Mouse (Mus musculus): Measurements from ENCODE around the gene Pank3. TPM values are rescaled to one million over a fixed set of nuclear protein-coding genes. Genes with fewer than 3 reads are reported as not detected.
"Not testable (repeated sequence)": the region's sequence is repeated elsewhere in the genome, so short reads cannot be mapped to it uniquely, and the experiment has no call there.

Gene Pank3
- polyA plus RNA-seq, 1 experiment from 2014 or later = 28.2 TPM

DNA sequence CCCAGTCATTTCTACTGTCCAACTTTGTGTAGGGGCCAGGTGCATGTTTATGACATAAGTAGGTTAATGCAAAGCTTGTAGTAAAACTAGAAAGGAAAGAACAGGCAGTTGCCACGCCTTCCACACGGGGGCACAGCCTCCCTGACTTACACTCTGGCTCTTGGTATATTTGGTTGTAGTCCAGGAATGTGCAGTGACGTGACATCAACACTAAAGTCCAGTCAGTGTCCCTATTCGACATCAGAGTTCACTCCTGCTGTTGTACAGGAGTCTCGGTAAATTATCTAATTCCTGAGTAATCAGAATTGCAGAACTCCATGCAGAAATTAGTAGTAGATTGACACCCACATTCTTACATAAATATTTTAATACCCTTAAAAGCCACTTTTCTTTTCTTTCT lies 13.8 kb downstream of the Pank3 start:
- H3K4me1 ChIP-seq (replicated peaks) = no peaks in the 10 kb centered on the region
- no peak overlapping the region for H3K4me3 ChIP-seq (replicated peaks)
- no peak overlapping the region for H3K9ac ChIP-seq
- peak; percentile 58; the same call in 1 of the 2 replicates for ATAC-seq
- no peak overlapping the region for H3K4me2 ChIP-seq (replicated peaks)
- 90% methylated on average over 5 of the region's 5 CpGs for WGBS
- H3K36me3 ChIP-seq = peaks cover 48% of the 10 kb centered on the region
- H3K27ac ChIP-seq = no peak overlapping the region
- H3K27me3 ChIP-seq (replicated peaks) = no peaks in the 10 kb centered on the region
- H3K9me3 ChIP-seq = no peaks in the 10 kb centered on the region

DNA sequence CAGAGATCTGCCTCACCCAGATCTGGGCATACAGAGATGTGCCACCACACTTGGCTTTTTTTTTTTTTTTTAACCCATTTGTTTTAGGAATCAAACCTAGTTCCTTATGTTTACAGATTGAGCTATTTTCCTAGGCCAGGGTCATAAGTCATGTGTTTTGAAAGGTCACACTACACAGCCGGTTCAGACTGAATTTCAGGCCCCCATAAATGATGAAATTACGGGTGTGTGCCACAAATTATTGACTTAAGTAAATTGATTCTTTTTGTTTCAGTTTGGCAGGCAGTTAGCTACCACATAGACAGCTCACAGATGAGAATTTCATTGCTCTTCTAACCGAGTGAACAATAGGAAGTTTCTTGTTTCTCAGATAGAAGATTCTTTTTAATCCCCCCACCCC lies 14.7 kb downstream of the Pank3 start:
- no peak for ATAC-seq

DNA sequence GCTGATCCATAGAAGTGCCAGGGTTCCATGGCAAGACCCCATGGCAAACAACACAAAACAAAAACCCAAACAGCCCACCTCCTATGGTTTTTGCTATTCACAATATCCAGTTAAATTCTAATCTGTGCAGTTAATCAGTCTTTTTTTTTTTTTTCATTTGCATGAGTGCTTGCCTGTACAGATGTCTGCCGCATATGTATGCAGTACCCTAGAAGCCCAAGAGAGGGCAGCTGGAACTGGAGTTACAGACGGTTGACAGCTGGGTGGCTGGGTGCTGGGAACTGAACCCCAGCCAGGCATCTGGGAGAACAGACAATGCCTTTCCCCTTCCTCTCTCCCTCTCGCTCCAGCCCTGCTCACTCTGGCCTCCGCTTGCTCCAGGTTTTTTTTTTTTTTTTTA lies 15.3 kb downstream of the Pank3 start:
- H3K9ac ChIP-seq = no peak overlapping the region
- H3K27ac ChIP-seq = no peak overlapping the region
- H3K4me1 ChIP-seq (replicated peaks) = no peaks in the 10 kb centered on the region
- H3K36me3 ChIP-seq = peaks cover 42% of the 10 kb centered on the region
- no peaks in the 10 kb centered on the region for H3K27me3 ChIP-seq (replicated peaks)
- no peak overlapping the region for H3K4me3 ChIP-seq (replicated peaks)
- no peak for ATAC-seq
- 95% methylated on average over 4 of the region's 4 CpGs for WGBS
- no peak overlapping the region for H3K4me2 ChIP-seq (replicated peaks)
- H3K9me3 ChIP-seq = no peaks in the 10 kb centered on the region

More for the DNA sequence above, 14.7 kb downstream of the Pank3 start:
- WGBS = 74% methylated on average over 3 of the region's 3 CpGs
- Histone ChIP-seq H3K27me3 (replicated peaks) (no peaks in the 10 kb centered on the region), H3K9me3 (no peaks in the 10 kb centered on the region), H3K9ac (no peak overlapping the region), H3K4me1 (replicated peaks) (no peaks in the 10 kb centered on the region), H3K4me3 (replicated peaks) (no peak overlapping the region), H3K4me2 (replicated peaks) (no peak overlapping the region), H3K36me3 (peaks cover 47% of the 10 kb centered on the region), H3K27ac (no peak overlapping the region)

DNA sequence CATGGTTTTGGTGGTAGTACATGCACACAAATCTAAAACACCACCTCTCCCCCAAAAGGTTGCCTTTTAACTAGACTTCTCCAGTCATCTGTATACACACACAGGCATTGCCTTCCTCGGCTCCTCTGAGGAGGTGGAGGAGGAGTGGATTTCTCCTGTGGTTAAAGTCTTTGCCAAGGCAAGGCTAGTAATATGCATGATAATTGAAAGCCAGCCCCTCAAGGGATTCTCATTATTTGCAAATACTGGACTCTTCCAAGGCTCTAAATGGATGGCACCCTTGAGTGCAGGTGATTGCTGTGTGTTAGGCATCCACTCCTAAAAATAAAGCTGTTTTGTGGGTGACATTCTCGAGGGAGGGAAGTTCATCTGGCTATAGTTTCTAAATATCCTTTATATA lies 19.2 kb downstream of the Pank3 start:
- peaks cover 24% of the 10 kb centered on the region for H3K36me3 ChIP-seq
- no peaks in the 10 kb centered on the region for H3K27me3 ChIP-seq (replicated peaks)
- no peak overlapping the region for H3K9ac ChIP-seq
- WGBS = 83% methylated on average over 2 of the region's 2 CpGs
- no peaks in the 10 kb centered on the region for H3K9me3 ChIP-seq
- no peak overlapping the region for H3K27ac ChIP-seq
- ATAC-seq = no peak
- no peak overlapping the region for H3K4me2 ChIP-seq (replicated peaks)
- no peak overlapping the region for H3K4me3 ChIP-seq (replicated peaks)
- H3K4me1 ChIP-seq (replicated peaks) = no peaks in the 10 kb centered on the region

DNA sequence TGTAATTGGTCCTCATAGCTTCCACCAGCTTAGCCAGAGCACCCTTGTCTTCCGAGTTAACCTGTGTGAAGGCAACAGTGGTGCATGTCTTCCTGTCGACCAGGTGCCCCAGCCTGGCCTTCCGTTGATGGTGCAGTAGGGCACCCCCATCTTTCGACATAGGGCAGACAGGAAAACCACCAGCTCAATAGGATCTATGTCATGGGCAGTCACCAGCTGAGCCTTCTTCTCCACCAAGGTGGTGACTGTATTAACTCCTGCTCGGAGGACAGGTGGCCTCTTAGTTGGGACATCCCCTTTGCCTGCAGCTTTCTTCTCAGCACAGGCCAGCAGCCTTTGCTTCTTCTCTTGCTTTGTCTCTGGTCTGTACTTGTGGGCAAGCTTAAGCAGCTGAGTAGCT lies 23.5 kb downstream of the Pank3 start:
- ATAC-seq; H3K4me2 ChIP-seq (replicated peaks): not testable (repeated sequence)
- WGBS = 77% methylated on average over 5 of the region's 5 CpGs

DNA sequence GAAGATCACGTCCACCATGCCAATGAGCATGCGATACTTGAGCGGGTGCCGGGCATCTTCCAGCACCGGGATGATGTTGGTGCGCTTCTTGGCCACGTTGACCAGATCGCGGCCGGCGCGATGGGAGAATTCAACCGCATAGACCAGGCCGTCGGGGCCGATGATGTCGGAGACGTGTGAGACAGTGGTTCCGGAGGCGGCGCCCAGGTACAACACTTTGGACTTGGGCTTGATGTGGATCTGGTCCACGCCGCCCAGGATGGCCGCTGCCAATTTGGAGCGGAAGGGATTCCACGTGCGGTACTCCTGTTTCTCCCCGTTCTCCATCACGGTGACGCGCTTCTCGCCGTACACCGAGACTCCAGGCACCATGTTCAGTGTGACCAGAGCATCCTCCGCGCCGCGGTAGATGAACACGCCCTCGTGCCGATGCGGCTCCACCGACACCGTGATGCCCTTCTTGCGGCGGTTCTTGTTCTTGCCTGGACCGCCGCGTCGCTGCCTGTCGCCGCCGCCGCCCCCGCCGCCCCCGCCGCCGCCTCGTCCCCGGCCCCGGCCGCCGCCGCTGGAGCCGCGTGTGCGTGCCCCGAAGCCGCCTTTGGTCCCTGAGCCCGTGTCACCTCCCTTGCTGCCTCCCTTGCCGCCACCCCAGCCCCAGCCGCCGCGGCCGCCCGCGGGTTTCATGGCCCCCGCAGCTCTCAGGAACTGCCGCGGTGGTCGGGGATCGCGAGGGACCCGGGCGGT lies 28.6 kb downstream of the Pank3 start:
- peak; percentile 49; the same call in 1 of the 2 replicates for ATAC-seq
- WGBS = 6% methylated on average over 70 of the region's 86 CpGs
- Histone ChIP-seq H3K27ac (no peak overlapping the region), H3K9me3 (no peaks in the 10 kb centered on the region), H3K9ac (no peak overlapping the region), H3K4me1 (replicated peaks) (peaks cover 12% of the 10 kb centered on the region), H3K4me3 (replicated peaks) (peak overlapping the region; percentile 36), H3K27me3 (replicated peaks) (peaks cover 49% of the 10 kb centered on the region), H3K36me3 (no peaks in the 10 kb centered on the region), H3K4me2 (replicated peaks) (peak overlapping the region; percentile 60)

More for the DNA sequence above, 23.5 kb downstream of the Pank3 start:
- not testable (repeated sequence) for H3K36me3 ChIP-seq; H3K4me1 ChIP-seq (replicated peaks); H3K4me3 ChIP-seq (replicated peaks); H3K9ac ChIP-seq; H3K27ac ChIP-seq; H3K9me3 ChIP-seq
- peaks cover 31% of the 10 kb centered on the region for H3K27me3 ChIP-seq (replicated peaks)

DNA sequence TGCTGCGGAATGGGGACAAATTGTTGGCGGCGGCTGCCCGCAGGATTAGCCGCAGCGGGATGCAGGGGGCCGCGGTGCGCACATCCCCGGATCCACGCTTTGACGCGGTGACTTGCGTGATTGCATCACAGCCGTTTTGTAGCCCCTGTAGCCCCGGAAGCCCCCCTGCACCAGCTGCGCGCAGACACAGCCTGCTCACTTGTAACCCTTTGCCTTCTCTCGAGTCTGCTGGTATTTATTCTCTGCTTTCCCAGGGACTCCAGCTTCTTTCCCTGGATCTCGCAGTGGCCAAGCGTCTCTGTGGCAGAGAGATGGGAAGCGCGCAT lies 29.2 kb downstream of the Pank3 start:
- peak overlapping the region; percentile 36 for H3K4me3 ChIP-seq (replicated peaks)
- H3K4me2 ChIP-seq (replicated peaks) = peak overlapping the region; percentile 60
- peak; percentile 47; the same call in 1 of the 2 replicates for ATAC-seq
- no peaks in the 10 kb centered on the region for H3K36me3 ChIP-seq
- peaks cover 49% of the 10 kb centered on the region for H3K27me3 ChIP-seq (replicated peaks)
- no peaks in the 10 kb centered on the region for H3K9me3 ChIP-seq
- H3K9ac ChIP-seq = no peak overlapping the region
- 3% methylated on average over 23 of the region's 23 CpGs for WGBS
- no peak overlapping the region for H3K27ac ChIP-seq
- peaks cover 12% of the 10 kb centered on the region for H3K4me1 ChIP-seq (replicated peaks)

DNA sequence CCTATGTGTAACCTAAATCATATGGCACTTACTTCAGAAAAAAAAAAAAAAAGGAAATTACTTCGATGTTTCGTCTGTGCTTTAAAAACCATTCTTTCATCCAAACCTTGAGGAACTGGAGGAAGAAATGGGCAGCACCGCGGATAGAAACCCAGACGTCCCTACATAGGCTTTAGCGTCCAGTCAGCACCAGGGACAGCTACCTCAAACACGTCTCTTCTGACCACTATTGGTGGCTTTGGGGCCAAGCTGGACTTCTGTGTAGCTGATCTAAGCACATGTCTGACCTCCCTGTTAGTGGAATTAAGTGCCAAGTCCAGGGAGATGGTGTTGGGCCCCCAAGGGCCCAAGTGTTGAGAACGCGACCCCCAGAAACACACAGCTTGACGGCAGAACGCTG lies 29.6 kb downstream of the Pank3 start, which contains the start of gene Fbll1:
Gene Fbll1, minus strand, starts transcription at position 11 of the 400 bp plus-strand sequence.
- no peak within 1 kb of the TSS for H3K27ac ChIP-seq
- H3K4me1 ChIP-seq (replicated peaks) = peaks cover 12% of the 10 kb centered on the region
- H3K4me2 ChIP-seq (replicated peaks) = peak within 1 kb of the TSS; percentile 60
- no peak within 1 kb of the TSS for H3K9ac ChIP-seq
- no peak for ATAC-seq
- no peaks in the 10 kb centered on the region for H3K36me3 ChIP-seq
- H3K4me3 ChIP-seq (replicated peaks) = peak within 1 kb of the TSS; percentile 36
- 21% methylated on average over 11 of the region's 11 CpGs for WGBS
- no peaks in the 10 kb centered on the region for H3K9me3 ChIP-seq
- peaks cover 49% of the 10 kb centered on the region for H3K27me3 ChIP-seq (replicated peaks)

DNA sequence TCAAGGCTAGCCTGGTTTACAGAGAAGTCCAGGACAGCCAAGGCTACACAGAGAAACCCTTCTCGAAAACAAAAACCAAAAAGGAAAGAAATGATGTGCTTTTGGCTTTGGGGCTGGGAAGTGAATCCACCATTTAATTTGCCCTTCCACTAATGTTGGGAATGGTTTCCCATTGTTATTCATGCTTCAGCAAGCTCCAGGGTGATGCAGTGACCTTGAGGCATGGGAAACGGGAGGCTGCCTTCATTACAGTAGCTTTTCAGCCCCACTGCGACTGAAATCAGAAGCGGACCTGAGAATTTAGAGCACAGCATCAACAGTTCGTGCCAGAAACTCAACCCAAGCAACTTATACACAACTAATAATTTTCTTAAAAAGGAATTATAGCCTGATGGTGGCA lies 32.0 kb downstream of the Pank3 start:
- WGBS = 79% methylated on average over 5 of the region's 5 CpGs
- ATAC-seq = no peak

DNA sequence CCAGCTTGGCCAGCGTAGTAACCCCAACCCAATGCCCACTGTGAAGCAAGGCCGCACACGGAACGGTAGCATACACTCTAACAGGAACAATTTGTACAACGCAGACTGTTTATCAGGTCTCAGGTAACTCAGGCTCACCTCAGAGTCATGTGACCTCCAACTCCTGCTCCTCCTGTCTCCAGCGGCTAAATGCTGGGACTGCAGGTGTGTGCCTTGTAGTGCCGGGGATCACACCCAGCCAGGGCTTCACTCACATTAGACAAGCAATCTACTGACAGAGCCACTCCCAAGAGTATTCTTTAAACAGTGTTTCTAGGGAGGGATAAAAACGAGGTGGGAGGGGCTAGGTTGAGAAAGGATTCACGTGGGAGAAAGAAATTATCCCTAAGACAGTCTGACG lies 42.2 kb downstream of the Pank3 start:
- 76% methylated on average over 10 of the region's 10 CpGs for WGBS
- no peaks in the 10 kb centered on the region for H3K4me1 ChIP-seq (replicated peaks)
- peak; percentile 56 for ATAC-seq
- H3K9me3 ChIP-seq = no peaks in the 10 kb centered on the region
- no peaks in the 10 kb centered on the region for H3K27me3 ChIP-seq (replicated peaks)
- H3K36me3 ChIP-seq = peaks cover 58% of the 10 kb centered on the region
- H3K27ac ChIP-seq = no peak overlapping the region
- H3K4me2 ChIP-seq (replicated peaks) = no peak overlapping the region
- H3K9ac ChIP-seq = no peak overlapping the region
- no peak overlapping the region for H3K4me3 ChIP-seq (replicated peaks)

More for the DNA sequence above, 32.0 kb downstream of the Pank3 start:
- no peaks in the 10 kb centered on the region for H3K9me3 ChIP-seq
- H3K9ac ChIP-seq = no peak overlapping the region
- no peaks in the 10 kb centered on the region for H3K36me3 ChIP-seq
- H3K27me3 ChIP-seq (replicated peaks) = peaks cover 33% of the 10 kb centered on the region
- H3K27ac ChIP-seq = no peak overlapping the region
- no peak overlapping the region for H3K4me3 ChIP-seq (replicated peaks)
- peaks cover 12% of the 10 kb centered on the region for H3K4me1 ChIP-seq (replicated peaks)
- H3K4me2 ChIP-seq (replicated peaks) = no peak overlapping the region

DNA sequence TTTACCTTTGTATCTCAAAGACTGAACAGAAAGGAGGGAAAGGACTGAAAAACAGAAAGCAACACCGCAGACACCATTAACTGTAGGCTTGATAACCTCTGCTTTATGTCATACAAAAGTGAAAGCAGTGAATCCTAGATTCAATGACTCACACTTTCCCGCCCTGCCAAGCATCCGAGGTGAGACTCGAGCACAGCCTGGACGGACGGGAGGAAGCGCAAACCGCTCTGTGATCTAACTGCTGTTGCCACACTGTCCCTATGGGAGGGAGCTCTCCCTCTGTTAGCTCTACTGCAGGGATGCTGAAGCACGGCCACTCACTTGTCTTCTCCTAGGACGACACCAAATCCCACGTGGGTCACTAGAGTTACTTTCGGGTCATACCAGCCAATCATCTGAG lies 47.0 kb downstream of the Pank3 start:
- Histone ChIP-seq H3K4me2 (replicated peaks) (no peak overlapping the region), H3K36me3 (peaks cover 61% of the 10 kb centered on the region), H3K27ac (no peak overlapping the region), H3K9ac (no peak overlapping the region), H3K27me3 (replicated peaks) (no peaks in the 10 kb centered on the region), H3K4me1 (replicated peaks) (no peaks in the 10 kb centered on the region), H3K4me3 (replicated peaks) (no peak overlapping the region), H3K9me3 (no peaks in the 10 kb centered on the region)
- no peak for ATAC-seq
- WGBS = 86% methylated on average over 12 of the region's 12 CpGs

DNA sequence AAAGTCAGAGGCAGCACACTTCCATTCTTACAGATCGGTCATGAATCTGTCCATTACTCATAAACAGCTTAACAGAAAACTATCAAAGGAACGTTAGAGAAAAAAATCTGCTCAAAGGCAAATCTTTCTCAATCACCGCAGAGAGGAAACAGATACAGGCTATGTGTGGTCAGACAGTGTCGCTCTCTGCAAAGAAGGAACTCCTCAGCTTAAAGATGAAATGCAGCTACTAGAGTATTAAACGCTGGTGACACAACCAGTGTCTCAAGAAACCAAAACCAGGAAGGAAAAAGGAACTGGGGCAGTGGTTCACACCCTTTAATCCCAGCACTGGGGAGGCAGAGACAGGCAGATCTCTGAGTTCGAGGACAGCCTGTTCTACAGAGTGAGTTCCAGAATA lies 58.4 kb downstream of the Pank3 start:
- peaks cover 49% of the 10 kb centered on the region for H3K36me3 ChIP-seq
- H3K4me3 ChIP-seq (replicated peaks) = no peak overlapping the region
- H3K27ac ChIP-seq = no peak overlapping the region
- no peaks in the 10 kb centered on the region for H3K27me3 ChIP-seq (replicated peaks)
- 89% methylated on average over 6 of the region's 6 CpGs for WGBS
- H3K4me1 ChIP-seq (replicated peaks) = no peaks in the 10 kb centered on the region
- H3K4me2 ChIP-seq (replicated peaks) = no peak overlapping the region
- ATAC-seq = no peak
- H3K9ac ChIP-seq = no peak overlapping the region
- no peaks in the 10 kb centered on the region for H3K9me3 ChIP-seq

DNA sequence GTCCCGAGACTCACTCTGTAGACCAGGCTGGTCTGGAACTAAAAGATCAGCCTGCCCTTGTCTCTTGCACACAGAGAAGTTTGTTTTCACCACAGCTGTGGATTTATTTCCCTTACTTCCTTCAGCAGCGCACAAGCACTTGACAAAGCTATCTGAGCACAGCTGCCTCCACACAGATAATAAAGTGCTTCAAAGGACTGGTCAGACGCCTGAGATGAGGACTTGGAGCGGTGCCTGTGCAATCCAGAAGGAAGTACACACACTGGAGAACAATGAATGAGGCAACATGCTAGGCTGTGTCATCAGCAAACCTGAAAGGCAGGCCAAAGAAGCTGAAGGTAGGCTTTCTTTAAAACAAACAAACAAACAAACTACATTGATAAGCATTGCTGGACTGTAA lies 62.9 kb downstream of the Pank3 start:
- H3K9ac ChIP-seq = no peak overlapping the region
- no peaks in the 10 kb centered on the region; the same call in 1 of the 2 replicates for H3K4me1 ChIP-seq (replicated peaks)
- peak; percentile 26 for ATAC-seq
- WGBS = 56% methylated on average over 4 of the region's 4 CpGs
- H3K4me2 ChIP-seq (replicated peaks) = no peak overlapping the region
- no peaks in the 10 kb centered on the region for H3K9me3 ChIP-seq
- H3K27ac ChIP-seq = no peak overlapping the region
- H3K4me3 ChIP-seq (replicated peaks) = no peak overlapping the region
- peaks cover 28% of the 10 kb centered on the region for H3K36me3 ChIP-seq
- H3K27me3 ChIP-seq (replicated peaks) = no peaks in the 10 kb centered on the region

Data from intestine, embryonic 15.5 days (tissue).